Mouse (Mus musculus): ENCODE measurements around the gene Fstl3.

Fstl3 gene

DNA sequence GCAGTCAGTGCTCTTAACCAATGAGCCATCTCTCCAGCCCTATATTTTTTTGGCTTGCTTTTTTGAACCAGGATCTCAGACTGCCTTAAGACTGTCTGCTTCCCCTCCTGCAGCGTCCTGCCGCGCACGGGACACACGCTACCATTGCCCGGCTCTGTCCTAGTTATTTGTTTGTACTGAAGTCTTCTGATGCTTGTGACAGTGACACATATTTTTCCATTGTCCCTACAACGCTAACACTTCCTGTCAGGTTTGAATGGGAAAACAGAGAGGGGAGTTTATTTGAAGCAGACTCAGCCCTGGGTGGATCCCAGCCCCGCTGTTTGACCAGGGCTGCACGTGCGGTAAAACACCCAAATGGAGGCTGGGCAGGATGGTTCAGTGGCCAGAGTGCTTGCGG is 31.7 kb downstream of the Fstl3 start:
- no peak for DNase-seq (ENCODE audit: low read depth, low spot score)

DNA sequence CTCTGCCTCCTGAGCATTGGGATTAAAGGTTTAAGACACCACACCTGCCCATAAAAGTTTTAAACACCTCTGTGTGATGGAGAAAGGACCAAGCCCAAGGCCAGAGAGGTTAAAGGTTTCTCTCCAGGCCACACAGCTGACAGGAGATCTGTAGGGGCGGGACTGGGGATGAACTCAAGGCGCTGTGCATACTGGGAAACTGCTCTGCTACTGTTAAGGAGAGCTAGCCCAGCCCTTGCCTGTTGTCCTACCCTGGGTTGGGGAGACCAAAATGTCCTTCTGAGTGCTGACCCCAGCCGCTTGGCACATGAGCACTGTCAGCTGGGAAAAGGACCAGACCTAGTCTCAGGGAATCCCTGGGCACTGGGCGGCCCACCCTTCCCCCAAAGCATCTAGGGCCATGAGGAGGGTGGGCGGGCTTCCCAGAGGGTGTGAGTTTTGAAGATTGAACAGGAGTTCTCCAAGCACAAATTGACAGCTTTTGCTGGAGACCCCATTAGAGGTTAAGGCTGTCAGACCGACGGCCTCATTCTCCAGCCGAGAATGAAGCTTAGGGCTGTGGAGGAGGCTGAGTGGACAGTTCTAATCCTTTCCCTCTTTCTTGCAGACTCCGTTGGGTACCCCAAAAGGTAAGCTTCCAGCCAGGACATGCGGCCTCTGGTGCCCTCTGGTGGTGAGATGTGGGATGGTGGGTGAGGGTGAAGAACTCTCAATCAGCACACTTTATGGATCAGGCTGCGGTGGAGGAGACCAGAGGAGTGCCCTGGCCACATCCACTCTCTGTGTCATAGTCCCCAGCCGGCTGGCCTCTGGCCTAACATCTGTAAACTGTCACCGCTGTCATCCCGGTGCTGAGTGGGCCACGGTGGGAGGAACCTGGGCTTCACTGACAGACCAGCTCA is 34.9 kb downstream of the Fstl3 start:
- DNase-seq (ENCODE audit: low read depth, low spot score), result peak; percentile 76

DNA sequence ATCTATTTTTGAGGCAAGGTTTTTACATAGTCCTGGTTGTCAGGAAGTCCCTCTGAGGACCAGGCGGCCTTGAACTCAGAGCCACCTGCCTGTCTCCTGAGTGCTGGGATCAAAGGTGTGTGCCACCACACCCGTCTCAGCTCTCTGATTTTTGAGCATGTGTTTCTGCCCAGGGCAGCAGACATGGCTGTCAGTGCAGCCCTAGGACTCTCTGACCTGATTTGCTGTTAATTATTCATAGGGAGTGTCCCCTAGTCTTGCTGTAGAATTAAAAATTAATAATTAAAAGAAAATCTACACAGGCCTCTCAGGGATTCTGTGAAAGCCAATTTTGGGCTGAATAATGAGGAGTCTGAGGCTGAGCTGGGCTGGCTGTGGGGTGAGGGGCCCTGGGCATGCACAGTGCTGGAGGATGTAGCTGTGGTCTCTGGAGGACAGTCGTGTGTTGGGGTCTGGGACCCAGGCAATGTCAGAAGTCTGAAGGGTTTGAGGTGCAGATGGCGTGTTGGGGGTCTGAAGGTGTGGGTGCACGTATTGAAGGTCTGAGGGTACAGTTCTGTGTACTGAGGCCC is 37.3 kb downstream of the Fstl3 start:
- no peak for DNase-seq (ENCODE audit: low read depth, low spot score)

- DNase-seq (ENCODE audit: low read depth, low spot score), result no peak
Measured at GRCm38 (mm10) chr10:79815671-79816494, 38.8 kb downstream of the Fstl3 start.

DNA sequence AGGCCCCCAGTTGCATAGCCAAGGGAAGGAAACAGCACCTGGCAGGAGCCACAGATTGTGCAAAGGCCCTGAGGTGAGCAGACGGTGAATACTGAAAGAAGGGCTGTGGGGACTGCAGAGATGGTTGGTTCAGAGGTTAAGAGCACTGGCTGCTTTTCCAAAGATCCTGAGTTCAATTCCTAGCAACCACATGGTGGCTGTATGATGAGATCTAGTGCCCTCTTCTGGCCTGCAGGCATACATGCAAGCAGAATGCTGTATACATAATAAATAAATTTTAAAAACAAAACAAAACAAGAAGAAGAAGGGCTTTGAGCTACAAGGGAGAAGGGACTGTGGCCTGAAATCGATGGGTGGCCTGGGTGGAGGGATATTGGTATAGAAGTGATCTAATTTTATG is 40.0 kb downstream of the Fstl3 start:
- peak; percentile 27 for DNase-seq (ENCODE audit: low read depth, low spot score)

DNA sequence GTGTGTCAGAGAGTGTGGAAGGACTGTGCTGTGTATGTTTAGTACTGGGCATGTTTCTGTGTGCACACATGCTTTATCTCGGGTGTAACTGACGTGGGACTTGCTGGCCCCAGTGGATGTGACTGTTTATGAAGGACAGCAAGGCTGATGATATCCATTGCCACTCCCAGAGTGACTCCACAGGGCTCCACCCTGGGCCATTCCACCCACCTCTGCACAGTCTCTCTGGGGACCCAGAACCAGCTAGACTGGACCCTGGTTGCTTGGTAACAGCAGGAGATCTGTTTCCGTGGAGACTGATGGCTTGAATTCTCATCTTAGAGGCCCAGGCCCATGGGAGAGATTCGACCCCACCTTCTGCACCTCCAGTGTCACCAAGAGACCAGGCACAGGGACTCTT is 41.2 kb downstream of the Fstl3 start:
- DNase-seq (ENCODE audit: low read depth, low spot score), result no peak

- no peak for DNase-seq (ENCODE audit: low read depth, low spot score)
Measured at GRCm38 (mm10) chr10:79819606-79820005, 42.5 kb downstream of the Fstl3 start.

DNA sequence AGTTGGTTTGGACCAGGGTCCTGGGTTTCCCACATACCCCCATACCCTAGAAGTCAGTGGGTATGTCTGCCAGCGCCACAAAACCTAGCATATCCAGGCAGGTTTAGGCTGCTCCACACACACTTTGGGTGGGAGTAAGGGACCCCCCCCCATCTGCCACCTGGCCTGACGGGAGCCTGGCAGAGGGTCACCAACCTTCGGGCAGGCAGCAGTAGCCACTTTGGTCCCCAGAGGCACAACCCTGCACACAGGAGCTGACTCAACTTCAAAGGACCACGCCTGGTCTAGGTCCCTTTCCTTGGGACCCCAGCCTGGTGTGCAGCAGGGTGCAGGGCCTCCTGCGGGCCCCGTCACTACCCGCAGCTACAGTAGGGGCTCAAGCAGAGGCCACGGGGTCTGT is 43.2 kb downstream of the Fstl3 start:
- no peak for DNase-seq (ENCODE audit: low read depth, low spot score)

DNA sequence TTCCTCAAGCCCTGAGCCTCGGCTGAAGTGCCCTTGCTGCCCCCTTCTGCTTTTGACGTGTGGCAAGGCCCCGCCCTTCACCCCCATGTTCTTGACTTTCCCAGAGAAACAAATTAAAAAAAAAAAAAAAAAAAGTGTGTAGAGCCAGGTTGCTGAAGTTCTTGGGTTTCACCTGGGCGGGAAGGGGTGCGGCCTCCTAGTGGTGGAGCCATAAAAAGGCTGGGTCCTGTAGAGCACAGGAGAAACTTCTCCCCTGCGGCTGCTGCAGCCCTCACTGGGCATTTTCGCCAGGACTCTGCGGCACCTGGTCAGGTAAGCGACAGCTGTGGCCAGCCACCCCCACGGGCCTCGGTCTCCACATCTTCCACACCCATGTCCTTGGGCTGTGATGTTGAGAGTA is 43.7 kb downstream of the Fstl3 start, which contains the start of gene Misp:
Gene Misp (plus strand): TSS at position 208 of the 400 bp plus-strand sequence.
- DNase-seq (ENCODE audit: low read depth, low spot score), result no peak

- DNase-seq (ENCODE audit: low read depth, low spot score), result no peak
Measured at GRCm38 (mm10) chr10:79821731-79822130, 44.7 kb downstream of the Fstl3 start.

- no peak for DNase-seq (ENCODE audit: low read depth, low spot score)
Measured at GRCm38 (mm10) chr10:79822372-79822771, 45.3 kb downstream of the Fstl3 start.

DNA sequence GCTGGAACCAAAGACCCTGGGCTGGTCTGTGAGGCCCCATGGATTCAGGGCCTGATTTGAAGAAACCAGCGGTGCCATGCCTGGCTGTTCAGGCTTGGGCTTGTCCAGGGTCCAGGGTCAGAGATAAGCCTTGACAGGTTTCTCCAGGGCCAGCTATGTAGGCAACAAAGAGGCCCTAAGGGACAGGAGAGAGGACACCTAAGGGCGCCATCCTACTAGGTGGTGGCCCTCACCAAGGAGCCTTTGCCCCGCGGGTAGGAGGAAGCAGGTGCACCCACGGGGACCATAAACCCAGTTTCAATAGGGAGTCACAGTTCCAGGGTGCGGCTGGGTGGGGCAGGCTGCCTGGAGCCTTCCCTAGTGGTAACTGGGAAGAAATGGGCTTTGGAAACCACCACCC is 45.9 kb downstream of the Fstl3 start:
- DNase-seq (ENCODE audit: low read depth, low spot score), result no peak

- DNase-seq (ENCODE audit: low read depth, low spot score), result peak; percentile 82
Measured at GRCm38 (mm10) chr10:79824413-79824812, 47.3 kb downstream of the Fstl3 start.

DNA sequence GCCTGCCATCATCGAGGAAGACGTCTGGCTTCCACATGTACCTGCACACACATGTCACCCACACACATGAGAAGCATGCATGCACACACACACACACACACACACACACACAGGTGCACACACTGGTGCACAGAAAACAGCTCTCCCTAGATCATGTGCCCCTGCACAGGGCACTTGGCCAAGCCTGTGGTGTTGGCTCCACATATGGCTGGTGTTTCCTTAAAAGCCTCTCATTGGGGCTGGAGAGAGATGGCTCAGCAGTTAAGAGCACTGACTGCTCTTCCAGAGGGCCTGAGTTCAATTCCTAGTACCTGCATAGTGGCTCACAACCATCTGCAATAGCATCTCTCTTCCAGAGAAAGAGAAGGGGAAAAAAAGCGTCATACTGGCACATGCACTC is 54.5 kb downstream of the Fstl3 start:
- peak; percentile 39 for DNase-seq (ENCODE audit: low read depth, low spot score)
